Mouse (Mus musculus) adipocyte (in vitro differentiated cells): Measurements from ENCODE around the gene Nup210.

Experiments
- DNase-seq: peaks from one replicate; pipeline ENCODE4 v3.0.0-alpha.2; 2016; ENCODE audit warnings: low spot score

Gene Nup210

GRCm38 (mm10) chr6:91116244-91117145 lies at the start of gene Nup210:
Gene Nup210, minus strand, starts transcription at chr6:91116829.
- DNase-seq, result no peak

GRCm38 (mm10) chr6:91165210-91165609 lies 48.6 kb upstream of the Nup210 start:
- DNase-seq, result peak; percentile 83

GRCm38 (mm10) chr6:91164584-91164983 lies 48.0 kb upstream of the Nup210 start:
- DNase-seq, result no peak

- no peak for DNase-seq
Observed at GRCm38 (mm10) chr6:91163195-91163911, 46.7 kb upstream of the Nup210 start.

GRCm38 (mm10) chr6:91162314-91162713 lies 45.7 kb upstream of the Nup210 start:
- DNase-seq, result no peak

GRCm38 (mm10) chr6:91161506-91162235 lies 45.0 kb upstream of the Nup210 start:
- DNase-seq, result no peak

- DNase-seq, result no peak
Observed at GRCm38 (mm10) chr6:91160976-91161375, 44.3 kb upstream of the Nup210 start.

GRCm38 (mm10) chr6:91160399-91160798 lies 43.8 kb upstream of the Nup210 start:
- peak; percentile 82 for DNase-seq

- no peak for DNase-seq
Observed at GRCm38 (mm10) chr6:91159047-91159446, 42.4 kb upstream of the Nup210 start.

GRCm38 (mm10) chr6:91157237-91157570 lies 40.6 kb upstream of the Nup210 start:
- DNase-seq, result no peak

- peak; percentile 67 for DNase-seq
Observed at GRCm38 (mm10) chr6:91156554-91157236, 40.1 kb upstream of the Nup210 start, which contains the start of gene Hdac11. Gene Hdac11, plus strand, starts transcription at chr6:91156665.

GRCm38 (mm10) chr6:91156062-91156461 lies 39.4 kb upstream of the Nup210 start:
- no peak for DNase-seq

GRCm38 (mm10) chr6:91155286-91155685 lies 38.7 kb upstream of the Nup210 start:
- peak; percentile 32 for DNase-seq

GRCm38 (mm10) chr6:91154685-91155084 lies 38.1 kb upstream of the Nup210 start:
- no peak for DNase-seq

- DNase-seq, result no peak
Observed at GRCm38 (mm10) chr6:91153549-91154064, 37.0 kb upstream of the Nup210 start.

GRCm38 (mm10) chr6:91152892-91153548 lies 36.4 kb upstream of the Nup210 start:
- DNase-seq, result no peak

- DNase-seq, result peak; percentile 33
Observed at GRCm38 (mm10) chr6:91147152-91147770, 30.6 kb upstream of the Nup210 start.

- no peak for DNase-seq
Observed at GRCm38 (mm10) chr6:91146443-91147151, 30.0 kb upstream of the Nup210 start.

GRCm38 (mm10) chr6:91145572-91145971 lies 28.9 kb upstream of the Nup210 start:
- DNase-seq, result no peak

- no peak for DNase-seq
Observed at GRCm38 (mm10) chr6:91145056-91145455, 28.4 kb upstream of the Nup210 start.
